ENCODE assay signal across 8 mouse cellular contexts in the genomic region with DNA sequence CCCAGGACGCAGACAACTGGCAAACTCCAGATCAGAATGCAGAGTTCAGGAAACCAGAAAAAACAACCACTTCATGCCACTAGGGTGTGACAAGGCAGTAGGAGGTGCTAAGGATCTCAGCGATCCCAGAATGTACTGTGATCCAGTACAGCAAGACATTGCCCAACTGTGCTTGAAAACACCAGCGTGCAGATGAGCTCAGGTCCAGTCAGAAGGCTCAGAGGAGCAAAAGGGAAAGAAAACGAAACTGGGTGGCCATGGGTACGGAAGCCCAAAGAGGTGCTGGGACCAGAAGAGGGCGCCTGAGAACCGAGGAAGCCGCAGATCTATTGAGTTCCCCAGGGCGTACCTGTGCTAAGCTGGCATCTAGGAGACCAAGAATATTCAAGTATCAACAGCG. TPM values are rescaled to one million over a fixed set of nuclear protein-coding genes. Genes with fewer than 3 reads are reported as not detected.
DNase-seq lines count a peak whose midpoint lies in the region; ATAC-seq lines count a peak whose summit lies in the region.

No protein-coding gene starts in this region.

- no peaks in the 10 kb centered on the region for H3K27me3 ChIP-seq in hindbrain, embryonic 16.5 days (replicated peaks; ENCODE audit: control insufficient read depth, insufficient read depth, low read length)

- H3K4me3 ChIP-seq in hindbrain, embryonic 16.5 days (ENCODE audit: low read length): peak overlapping the region; percentile 26
- peak overlapping the region; percentile 4; the same call in 1 of the 2 replicates for H3K4me3 ChIP-seq in macrophage (ENCODE audit: inconsistent target)

- H3K9me3 ChIP-seq in hindbrain, embryonic 16.5 days (ENCODE audit: control insufficient read depth, low read length): no peaks in the 10 kb centered on the region

- no peak overlapping the region for H3K27ac ChIP-seq in hindbrain, embryonic 16.5 days (ENCODE audit: low read depth, low read length)
- peak overlapping the region; percentile 12 for H3K27ac ChIP-seq in macrophage

- no peaks in the 10 kb centered on the region for H3K36me3 ChIP-seq in hindbrain, embryonic 16.5 days (ENCODE audit: control insufficient read depth, insufficient read depth, low read length)
- no peaks in the 10 kb centered on the region for H3K36me3 ChIP-seq in macrophage (ENCODE audit: inconsistent target)

- no peaks in the 10 kb centered on the region for H3K79me2 ChIP-seq in macrophage (ENCODE audit: inconsistent target)

- peak overlapping the region; percentile 37; the same call in 1 of the 2 replicates for H3K9ac ChIP-seq in hindbrain, embryonic 16.5 days (ENCODE audit: low read depth, low read length)

- ATAC-seq in hindbrain, embryonic 16.5 days: peak; percentile 78

- H3K4me1 ChIP-seq in hindbrain, embryonic 16.5 days (ENCODE audit: control insufficient read depth, insufficient read depth, low read depth, low read length): no peaks in the 10 kb centered on the region

- DNase-seq in WW6 (ENCODE audit: low read depth, low spot score): peak; percentile 16
- DNase-seq in cerebellum, postnatal 36 days: peak; percentile 63 to 66
- DNase-seq in gastrocnemius, adult 18-20 months (ENCODE audit: low spot score): peak; percentile 56
- DNase-seq in left cerebral cortex, adult 18-20 months (ENCODE audit: low spot score in 2 of 2): peak; percentile 53 to 61
- peak; percentile 45 to 56 for DNase-seq in right cerebral cortex, adult 2 months (ENCODE audit: low spot score in 2 of 2)
- DNase-seq in urinary bladder, postnatal 36 days (ENCODE audit: low spot score in 2 of 2): peak; percentile 38 to 64

- 13% methylated on average over 10 of the region's 10 CpGs for WGBS in hindbrain, embryonic 16.5 days
- WGBS in macrophage (ENCODE audit: missing documents): 10% methylated on average over 9 of the region's 10 CpGs

- H3K4me2 ChIP-seq in hindbrain, embryonic 16.5 days (ENCODE audit: low read length): peak overlapping the region; percentile 46

RNA-seq across cellular contexts. Expression of a gene that starts 11.8 kb away (rescaled TPM):
- total RNA-seq in gastrocnemius, adult 18-20 months (2021): not detected
- not detected in 2 replicates for polyA plus RNA-seq in hindbrain, embryonic 16.5 days (2015; fragmentation: Nextera tagmentation; extraction: Ambion mirVana)
- total RNA-seq in left cerebral cortex, adult 18-20 months (2021): under 1 TPM; 0.60 to 0.70 TPM
- not detected for total RNA-seq in macrophage (2018; cell fraction: chromatin; rRNA removed)
- not detected for total RNA-seq in macrophage (2018; cell fraction: cytosol; rRNA removed)
- total RNA-seq in macrophage (2018; cell fraction: nucleus; rRNA removed): not detected
- not detected in 3 replicates for polyA plus RNA-seq in macrophage (2018)

RNA-seq across cellular contexts. Expression of a gene that starts 19.7 kb away (rescaled TPM):
- total RNA-seq in gastrocnemius, adult 18-20 months (2021): 10 to 100 TPM; 27.7 to 29.2 TPM
- 9.9 and 10.8 TPM in 2 replicates for polyA plus RNA-seq in hindbrain, embryonic 16.5 days (2015; fragmentation: Nextera tagmentation; extraction: Ambion mirVana)
- 10 to 100 TPM; 89.6 to 94.8 TPM for total RNA-seq in left cerebral cortex, adult 18-20 months (2021)
- total RNA-seq in macrophage (2018; cell fraction: chromatin; rRNA removed): 10 to 100 TPM; 30.2 to 80.0 (median 52.1) TPM
- total RNA-seq in macrophage (2018; cell fraction: cytosol; rRNA removed): 10 to 100 TPM; 16.3 to 29.9 (median 24.7) TPM
- 10 to 100 TPM; 26.6 to 74.1 (median 42.3) TPM for total RNA-seq in macrophage (2018; cell fraction: nucleus; rRNA removed)
- 13.0 to 16.3 TPM (median 15.6 TPM) in 3 replicates for polyA plus RNA-seq in macrophage (2018)

RNA-seq across cellular contexts. Expression of a gene that starts 52.1 kb away (rescaled TPM):
- total RNA-seq in gastrocnemius, adult 18-20 months (2021): not detected
- not detected in 2 replicates for polyA plus RNA-seq in hindbrain, embryonic 16.5 days (2015; fragmentation: Nextera tagmentation; extraction: Ambion mirVana)
- not detected for total RNA-seq in left cerebral cortex, adult 18-20 months (2021)
- total RNA-seq in macrophage (2018; cell fraction: chromatin; rRNA removed): not detected
- total RNA-seq in macrophage (2018; cell fraction: cytosol; rRNA removed): not detected
- not detected for total RNA-seq in macrophage (2018; cell fraction: nucleus; rRNA removed)
- polyA plus RNA-seq in macrophage (2018): not detected in 3 replicates
